Mouse (Mus musculus) olfactory bulb, adult 2 months (tissue): ENCODE measurements around the gene Slc36a3.

Experiments
- CTCF ChIP-seq: fragments of 200-500 bp; IDR thresholded peaks from 2 replicates; pipeline ENCODE4 v1.5.1; 2012; ENCODE audit warnings: low read depth, mild to moderate bottlenecking, low read length, moderate library complexity; ENCODE audit not compliant: insufficient read depth
- POLR2A ChIP-seq: fragments of 200-500 bp; IDR thresholded peaks from 2 replicates; pipeline ENCODE4 v1.6.1; 2012; ENCODE audit warnings: mild to moderate bottlenecking, low read depth, low read length, moderate library complexity; ENCODE audit not compliant: insufficient read depth

- TF ChIP-seq CTCF (no peak), POLR2A (no peak)
Measured at GRCm38 (mm10) chr11:55075602-55076001, 75.9 kb downstream of the Slc36a3 start.
